Mouse (Mus musculus) left cerebral cortex, postnatal 4 days (tissue): ENCODE data around the gene Gm6793. TPM values are rescaled to one million over a fixed set of nuclear protein-coding genes. Genes with fewer than 3 reads are reported as not detected.

Experiments
- DNase-seq: peaks from one replicate; pipeline ENCODE4 v3.0.0-alpha.2; 2022
- intact Hi-C: fragments of 180-260 bp; cut with DNase I; formaldehyde crosslinking; loops from one replicate; pipeline ENCODE4 v1.15.1; 2025
- total RNA-seq, 2 experiments: library from RNA; stranded (reverse); gene quantifications; 2 replicates each; pipeline ENCODE4 v1.2.3; 2021

Gm6793 gene
- total RNA-seq, 2 experiments from 2014 or later: 0.22 TPM; not detected in 1

DNA sequence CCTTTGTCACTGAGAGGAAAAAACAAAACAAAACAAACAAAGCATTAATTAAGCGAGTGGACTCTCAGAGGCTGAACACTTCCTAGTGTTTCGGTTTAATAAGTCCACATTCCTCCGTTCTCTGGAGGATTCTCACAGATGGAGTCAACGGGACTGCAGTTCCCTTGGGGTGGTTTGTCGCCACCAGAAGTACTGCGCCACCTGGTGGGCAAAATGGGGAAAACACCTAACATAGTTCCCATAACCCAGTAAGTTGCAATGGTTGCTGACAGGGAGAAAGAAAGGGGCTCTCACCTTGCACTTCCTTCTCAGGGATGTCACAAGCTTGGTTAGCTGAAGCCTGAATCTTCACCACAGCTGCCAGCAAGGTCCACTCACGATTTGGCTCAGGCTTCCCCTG, 24.9 kb downstream of the Gm6793 start:
- intact Hi-C loops: no loop called here

DNA sequence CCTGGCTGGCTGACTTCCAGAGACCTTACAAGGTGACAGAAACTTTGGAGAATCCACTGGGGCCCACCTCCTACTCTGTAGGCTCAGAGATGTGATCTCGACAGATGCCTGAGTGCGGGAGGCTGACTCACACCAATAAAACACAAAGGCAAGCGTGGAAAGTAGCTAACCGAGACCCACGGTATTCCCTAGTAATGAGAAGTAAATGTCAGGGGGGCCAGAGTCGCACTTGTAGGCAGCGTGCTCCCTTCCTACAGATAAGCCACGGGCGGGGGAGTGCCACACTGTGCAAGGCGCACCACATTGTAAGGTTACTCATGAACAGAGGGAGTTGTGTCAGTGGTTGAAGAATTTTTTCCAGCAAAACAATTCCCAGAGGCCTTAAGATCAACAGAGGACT, 30.3 kb downstream of the Gm6793 start:
- no peak for DNase-seq
- intact Hi-C loops: no loop called here

More for the DNA sequence above, 24.9 kb downstream of the Gm6793 start:
- peak; percentile 75 for DNase-seq

DNA sequence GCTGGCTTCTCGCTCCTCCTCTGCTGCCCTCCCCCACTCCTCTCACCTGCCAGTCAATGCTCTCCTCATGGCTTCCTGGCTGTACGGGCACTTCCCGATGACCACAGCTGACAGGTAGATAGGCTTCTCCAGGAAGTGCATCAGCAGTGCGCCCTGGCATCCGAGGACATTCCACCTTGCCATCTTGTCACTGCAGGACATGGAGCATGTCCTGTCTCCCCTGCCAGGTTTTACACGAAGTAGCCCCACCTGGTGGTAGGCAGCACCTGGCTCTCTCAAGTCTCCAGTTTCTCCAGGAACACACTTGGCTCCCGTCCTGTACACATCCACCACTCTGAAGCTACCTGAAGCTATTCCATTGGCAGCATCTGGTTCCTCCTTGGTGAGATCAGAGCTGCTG, 32.7 kb downstream of the Gm6793 start:
- intact Hi-C loops: no loop called here
- no peak for DNase-seq

DNA sequence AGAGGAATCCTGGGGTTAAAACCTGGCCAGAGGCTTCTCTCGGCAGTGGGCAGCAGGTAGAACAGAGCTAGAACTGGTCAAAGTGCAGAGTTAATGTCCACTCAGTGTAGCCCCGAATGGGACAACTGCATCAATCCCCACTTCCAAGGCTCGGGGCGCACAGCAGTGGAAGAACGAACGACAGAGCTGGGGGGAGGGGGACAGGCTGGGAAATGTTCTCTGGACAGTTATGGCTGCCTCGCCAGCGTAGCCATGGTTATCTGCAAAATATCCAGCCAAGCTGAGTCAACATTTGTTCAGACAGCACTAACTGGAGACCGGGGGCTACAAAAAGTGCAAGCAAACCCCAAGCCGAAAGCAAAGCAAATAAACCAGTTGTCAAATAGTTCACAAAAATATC, 36.7 kb downstream of the Gm6793 start:
- intact Hi-C loops: no loop called here
- DNase-seq: peak; percentile 27

DNA sequence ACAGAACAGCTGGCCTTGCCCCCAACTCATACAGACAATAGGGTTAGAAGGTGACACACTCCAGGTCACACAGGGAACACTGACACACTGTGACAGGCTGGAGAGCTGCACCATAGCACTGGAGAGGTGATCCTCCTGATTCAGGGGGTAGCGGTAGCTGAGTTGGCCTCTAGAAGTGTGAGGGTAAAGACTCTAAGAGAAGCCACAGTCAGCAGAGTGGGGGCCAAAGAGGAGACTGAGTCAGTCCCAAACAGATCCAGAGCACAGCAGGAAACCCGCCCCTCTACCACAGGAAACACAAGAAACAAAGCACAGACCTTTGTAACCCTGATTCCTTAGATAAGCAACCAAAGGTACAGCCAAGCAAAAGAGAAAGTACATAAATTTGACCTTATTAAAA, 38.5 kb downstream of the Gm6793 start:
- intact Hi-C loops: no loop called here

DNA sequence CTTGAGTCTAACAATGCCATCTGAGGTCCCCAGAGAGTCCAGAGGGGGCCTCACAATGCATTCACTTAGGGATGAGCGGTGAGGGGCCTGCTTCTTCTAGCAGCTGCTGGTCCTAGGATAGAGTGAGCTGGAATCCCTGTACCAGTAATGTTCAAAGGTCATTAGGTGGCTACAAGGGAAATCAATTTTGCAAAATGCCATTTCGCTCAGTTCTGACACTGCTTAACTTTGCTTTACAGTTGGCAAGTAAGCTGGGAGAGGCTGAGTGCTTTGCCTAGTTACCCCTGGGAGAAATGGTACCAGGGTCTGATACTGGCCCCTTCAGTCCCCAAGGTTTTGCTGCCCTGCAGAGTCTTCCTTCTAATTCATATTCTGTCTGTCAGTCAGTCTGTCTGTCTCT, 39.1 kb downstream of the Gm6793 start:
- intact Hi-C loops: no loop called here

More for the DNA sequence above, 38.5 kb downstream of the Gm6793 start:
- no peak for DNase-seq

DNA sequence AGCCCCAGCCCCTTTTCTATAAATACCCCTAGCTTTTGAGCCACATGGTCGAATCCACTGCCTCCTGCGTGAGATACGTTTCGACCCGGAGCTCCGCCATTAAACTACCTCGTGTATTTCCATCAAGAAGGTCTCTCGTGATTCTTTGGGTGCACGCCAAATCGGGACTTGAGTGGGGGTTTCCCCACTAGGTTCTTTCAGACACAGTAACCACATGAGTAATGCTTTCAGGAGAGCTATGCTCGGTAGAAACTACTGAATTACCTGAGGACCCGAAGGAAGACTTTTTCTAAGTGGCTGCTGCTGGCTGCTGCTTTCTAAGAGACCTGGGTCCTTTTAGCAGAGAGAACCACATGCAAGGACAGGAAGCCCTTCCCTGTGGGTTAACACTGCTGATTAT, 40.7 kb downstream of the Gm6793 start:
- DNase-seq: no peak
- intact Hi-C loops: no loop called here

More for the DNA sequence above, 39.1 kb downstream of the Gm6793 start:
- no peak for DNase-seq

DNA sequence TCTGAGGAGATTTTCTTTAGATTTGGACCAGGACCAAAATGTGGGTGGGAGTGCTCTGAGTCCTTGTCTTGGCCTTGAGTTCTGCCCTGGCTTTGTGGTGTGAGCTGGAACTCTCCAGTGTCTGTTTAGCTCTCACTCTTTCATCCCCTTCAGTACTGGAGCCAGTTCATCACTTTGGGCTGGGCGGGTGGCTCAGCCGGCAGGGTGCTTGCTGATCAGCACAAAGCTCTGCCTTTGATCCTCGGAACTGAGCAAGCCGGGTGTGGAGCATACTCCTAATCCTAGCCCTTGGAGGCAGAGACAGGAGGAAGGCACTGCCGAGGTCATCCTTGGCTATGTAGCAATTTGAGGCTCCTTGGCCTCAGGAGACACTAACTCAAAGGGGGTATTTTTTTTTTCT, 45.8 kb downstream of the Gm6793 start:
- no peak for DNase-seq
- intact Hi-C loops: no loop called here

DNA sequence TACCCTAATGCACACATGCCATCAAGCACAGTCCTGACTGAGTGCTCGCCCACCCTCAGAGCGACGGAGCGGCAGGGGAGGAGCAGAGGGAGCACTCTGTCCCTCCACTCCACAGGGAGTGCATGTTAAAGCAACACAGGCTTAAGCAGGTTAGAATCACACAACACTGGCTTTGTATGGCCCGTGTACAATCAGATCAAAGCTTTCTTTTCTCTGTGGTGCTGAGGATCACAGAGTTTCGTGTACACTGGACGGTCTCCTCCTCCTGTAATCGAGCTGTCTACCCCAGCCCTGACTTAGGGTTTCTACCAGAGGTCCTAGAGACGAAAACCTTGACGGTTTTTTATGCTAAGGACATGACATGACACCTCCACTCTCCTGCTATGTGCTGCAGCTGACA, 46.3 kb downstream of the Gm6793 start:
- intact Hi-C loops: no loop called here
- no peak for DNase-seq

DNA sequence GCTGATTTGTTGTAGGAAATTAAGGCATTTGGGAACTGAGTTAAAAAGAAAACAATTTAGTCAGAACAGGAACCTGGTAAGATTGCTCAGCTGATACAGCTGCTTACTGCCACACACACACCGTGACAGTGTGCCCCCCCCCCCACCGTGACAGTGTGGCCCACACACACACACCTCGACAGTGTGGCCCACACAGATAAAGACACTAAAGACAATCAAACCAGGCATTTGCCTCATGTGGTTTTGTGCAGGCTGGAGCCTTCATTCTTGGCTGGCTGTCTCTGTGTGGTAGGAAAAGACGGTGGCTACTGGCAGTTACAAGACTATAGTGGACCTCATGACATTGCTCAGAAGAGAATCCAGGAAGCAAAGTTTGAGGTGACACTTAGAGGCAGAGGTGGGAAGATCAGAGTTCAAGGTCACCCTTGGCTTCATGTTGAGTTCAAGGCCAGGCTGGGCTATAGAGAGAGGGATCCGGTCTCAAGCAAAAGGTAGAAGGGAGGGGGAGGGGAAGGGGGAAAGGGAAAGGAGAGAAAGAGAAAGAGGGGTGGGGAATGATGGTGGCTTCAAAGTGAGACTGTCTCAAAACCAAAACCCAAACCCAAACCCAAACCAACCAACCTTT, 47.5 kb downstream of the Gm6793 start:
- no peak for DNase-seq
- intact Hi-C loops: no loop called here

DNA sequence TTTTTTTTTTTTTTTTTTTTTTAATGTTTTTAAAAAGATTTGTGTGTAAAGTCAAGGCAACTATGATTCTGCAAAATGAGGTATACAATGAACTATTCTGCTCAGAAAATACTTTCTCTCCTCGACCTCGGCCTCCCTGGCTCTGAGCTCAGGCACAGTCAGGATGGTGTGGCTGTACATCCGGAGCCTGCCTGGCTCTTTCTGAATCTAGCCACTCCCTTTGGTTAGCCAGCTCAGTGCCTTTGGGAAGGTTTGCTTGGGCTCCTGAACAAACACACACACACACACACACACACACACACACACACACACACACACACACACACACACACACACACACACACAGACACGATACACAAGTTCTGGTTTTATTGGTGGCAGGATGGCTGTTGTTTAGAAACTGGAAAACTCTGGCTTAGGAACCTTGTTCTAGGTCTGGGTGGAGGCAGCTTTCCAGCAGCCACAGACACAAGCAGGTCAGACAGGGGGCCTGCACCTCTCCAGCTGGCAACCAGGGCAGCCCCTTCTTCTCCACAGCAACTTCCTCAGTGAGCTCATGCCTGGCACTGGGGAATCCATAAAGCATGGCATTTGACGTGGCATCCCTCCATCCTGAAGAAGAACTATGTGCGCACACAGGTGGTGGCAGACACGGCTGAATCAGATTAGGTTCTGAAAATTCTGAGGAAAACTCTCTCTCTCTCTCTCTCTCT, 49.8 kb downstream of the Gm6793 start:
- no peak for DNase-seq
- intact Hi-C loops: no loop called here

DNA sequence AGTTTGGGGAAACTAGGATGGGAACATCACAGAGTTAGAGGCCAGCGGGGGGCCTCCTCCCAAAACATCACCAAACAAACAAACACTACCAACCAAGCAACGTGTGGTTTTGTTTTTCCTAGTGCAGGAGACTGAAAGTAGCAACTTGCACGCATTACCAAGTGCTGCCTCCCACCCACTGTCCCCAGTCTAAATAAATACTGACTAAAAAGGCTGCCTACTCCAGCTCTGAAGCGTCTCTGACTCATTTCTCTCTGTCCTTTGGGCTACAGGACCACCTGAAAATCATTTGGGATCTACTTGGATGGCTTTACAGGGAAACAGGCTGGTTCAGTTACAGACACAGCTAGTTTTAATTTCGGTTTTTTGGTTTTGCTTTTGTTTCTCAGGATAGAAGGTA, 50.5 kb downstream of the Gm6793 start:
- no peak for DNase-seq
- intact Hi-C loops: no loop called here

DNA sequence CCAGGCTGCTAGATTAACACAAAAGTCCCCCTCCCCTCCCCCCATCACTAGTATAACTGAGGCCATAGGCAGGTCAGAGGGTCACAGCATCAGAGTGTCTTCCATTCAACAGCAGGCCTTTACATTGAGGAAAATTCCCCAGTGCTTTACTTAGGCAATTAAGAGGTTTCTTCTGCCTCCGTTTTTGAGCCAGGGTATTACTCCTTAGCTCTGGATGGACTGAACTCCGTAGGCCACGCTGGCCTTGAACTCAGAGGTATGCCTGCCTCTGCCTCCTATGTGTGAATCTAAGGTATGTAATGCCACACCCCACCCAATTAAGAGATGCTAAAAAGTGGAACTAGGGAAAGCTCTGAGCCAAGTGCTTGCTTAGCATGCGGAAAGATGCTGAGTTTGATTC, 51.3 kb downstream of the Gm6793 start:
- no peak for DNase-seq
- intact Hi-C loops: no loop called here

Other genes starting within 250 kb of the Gm6793 start
- gene Cfdp1, start 160.7 kb downstream of the Gm6793 start, total RNA-seq: 100 to 1,000 TPM; 110 to 114 TPM
- 1 to 10 TPM; 2.6 to 2.9 TPM for gene Tmem170, start 138.3 kb downstream of the Gm6793 start, total RNA-seq
- gene Chst5, start 104.6 kb downstream of the Gm6793 start, total RNA-seq: 1 to 10 TPM in 1 of 2 experiments, under 1 TPM in 1; 0.89 to 1.0 TPM
- 10 to 100 TPM; 11.6 to 11.9 TPM for gene Tmem231, start 81.2 kb downstream of the Gm6793 start, total RNA-seq
- 100 to 1,000 TPM; 192 to 198 TPM for gene Gabarapl2, start 74.3 kb downstream of the Gm6793 start, total RNA-seq
- 1 to 10 TPM; 5.7 to 6.1 TPM for gene Adat1, start 22.7 kb downstream of the Gm6793 start, total RNA-seq
- gene Kars, start 3.7 kb downstream of the Gm6793 start, total RNA-seq: 100 to 1,000 TPM; 112 to 115 TPM
- gene Terf2ip, start 3.6 kb downstream of the Gm6793 start, total RNA-seq: 10 to 100 TPM; 40.2 to 41.6 TPM